Mouse (Mus musculus) hindbrain, postnatal 0 days (tissue): ENCODE measurements at regions not wholly inside any gene's neighbourhood (a gene's known extent, or its start where the extent isn't known, plus 50 kb on each side); places are given as distances from the start of the nearest gene placed in this dataset.
A peak's percentile ranks its signal among the peaks of the same experiment; 100 is the strongest.
"Not testable (repeated sequence)": the region's sequence is repeated elsewhere in the genome, so short reads cannot be mapped to it uniquely, and the experiment has no call there.

Experiments
- ATAC-seq: fragments of 200-750 bp; cut with Nextera tagmentation; 2 replicates; pipeline ENCODE4 v1.8.0; 2017; ENCODE audit warnings: mild to moderate bottlenecking, moderate TSS enrichment, moderate library complexity
- DNase-seq: peaks from one replicate; pipeline ENCODE4 v3.0.0-alpha.2; 2015; ENCODE audit warnings: low spot score
- H3K27ac ChIP-seq: fragments of 300-500 bp; sonication (generic); 2 replicates; pipeline ENCODE4 v1.5.1; 2014; ENCODE audit warnings: mild to moderate bottlenecking
- H3K27me3 ChIP-seq: fragments of 300-500 bp; sonication (generic); 2 replicates; pipeline ENCODE4 v1.6.1; 2014; ENCODE audit warnings: low read length, mixed read lengths; ENCODE audit not compliant: insufficient read depth
- H3K36me3 ChIP-seq: fragments of 300-500 bp; sonication (generic); 2 replicates; pipeline ENCODE4 v1.6.1; 2014; ENCODE audit warnings: low read length, mixed read lengths; ENCODE audit not compliant: insufficient read depth
- H3K4me1 ChIP-seq: fragments of 300-500 bp; sonication (generic); 2 replicates; pipeline ENCODE4 v1.6.1; 2014; ENCODE audit warnings: antibody characterized with exemption, low read length, mixed read lengths; ENCODE audit not compliant: insufficient read depth
- H3K4me2 ChIP-seq: fragments of 300-500 bp; sonication (generic); 2 replicates; pipeline ENCODE4 v1.6.1; 2014; ENCODE audit warnings: low read depth, mild to moderate bottlenecking, low read length, moderate library complexity, mixed read lengths
- H3K4me3 ChIP-seq: fragments of 300-500 bp; sonication (generic); 2 replicates; pipeline ENCODE4 v1.5.1; 2014; ENCODE audit warnings: low read length
- H3K9ac ChIP-seq: fragments of 300-500 bp; sonication (generic); replicated peaks from 2 replicates; pipeline ENCODE4 v1.6.1; 2014; ENCODE audit warnings: mild to moderate bottlenecking, low read length, moderate library complexity, mixed read lengths
- H3K9me3 ChIP-seq: fragments of 300-500 bp; sonication (generic); 2 replicates; pipeline ENCODE4 v1.6.1; 2016; ENCODE audit warnings: low read length, mixed read lengths
- CTCF ChIP-seq: IDR thresholded peaks from 2 replicates; pipeline ENCODE4 v1.5.1; 2016; ENCODE audit warnings: antibody characterized with exemption, control low read depth, low read depth
- WGBS: fragments of 180-500 bp; shearing (Covaris S2); extraction: QIAGEN DNeasy Blood & Tissue Kit; methylation state at CpG from one replicate; pipeline ENCODE4 v1.1.7; 2014; 5-methylcytosine and 5-hydroxymethylcytosine counted together

DNA sequence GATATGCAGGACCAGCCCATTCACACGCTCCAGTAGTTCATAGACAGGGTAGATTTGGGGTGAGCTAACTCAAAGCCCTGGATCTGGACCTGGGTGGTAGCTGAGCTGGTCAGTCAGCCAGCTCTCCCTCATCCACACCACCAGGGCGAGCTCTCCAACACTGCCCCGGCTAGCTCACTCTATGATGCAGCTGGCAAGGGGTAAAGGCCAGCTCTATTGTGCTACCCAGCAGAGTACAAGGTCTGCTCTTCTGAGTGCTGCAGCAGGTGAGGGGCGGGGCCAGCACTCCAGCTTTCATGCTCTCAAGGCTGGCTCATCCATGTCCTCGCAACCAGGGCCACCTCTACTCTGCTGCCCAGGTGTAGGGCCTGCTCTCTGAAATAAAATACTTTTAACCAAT, 227.5 kb upstream of the Pbx1 start:
- WGBS = 91% methylated on average over 5 of the region's 5 CpGs
- Histone ChIP-seq H3K27ac (no peak overlapping the region), H3K4me1 (no peaks in the 10 kb centered on the region), H3K36me3 (no peaks in the 10 kb centered on the region), H3K9ac (no peak overlapping the region), H3K4me2 (no peak overlapping the region), H3K4me3 (no peak overlapping the region), H3K27me3 (no peaks in the 10 kb centered on the region), H3K9me3 (no peaks in the 10 kb centered on the region)
- TF ChIP-seq CTCF = no peak
- ATAC-seq = no peak
- no peak for DNase-seq

- Histone ChIP-seq H3K4me2 (no peak overlapping the region), H3K9ac (no peak overlapping the region), H3K9me3 (no peaks in the 10 kb centered on the region), H3K27ac (no peak overlapping the region), H3K4me3 (no peak overlapping the region), H3K27me3 (no peaks in the 10 kb centered on the region), H3K4me1 (no peaks in the 10 kb centered on the region), H3K36me3 (no peaks in the 10 kb centered on the region)
- no peak for ATAC-seq
- no peak for DNase-seq
- TF ChIP-seq CTCF = no peak
- WGBS = 94% methylated on average over 2 of the region's 2 CpGs
Observed at GRCm38 (mm10) chr1:168632837-168633236, 200.8 kb upstream of the Pbx1 start.

- Histone ChIP-seq H3K4me2 (no peak overlapping the region), H3K4me3 (no peak overlapping the region), H3K36me3 (no peaks in the 10 kb centered on the region), H3K9ac (no peak overlapping the region), H3K27me3 (no peaks in the 10 kb centered on the region), H3K9me3 (no peaks in the 10 kb centered on the region), H3K4me1 (no peaks in the 10 kb centered on the region), H3K27ac (no peak overlapping the region)
- WGBS = 71% methylated on average over 2 of the region's 2 CpGs
- no peak for TF ChIP-seq CTCF
- DNase-seq = no peak
- no peak for ATAC-seq
Observed at GRCm38 (mm10) chr1:168631979-168632378, 199.9 kb upstream of the Pbx1 start.

GRCm38 (mm10) chr1:168601967-168602366, 169.9 kb upstream of the Pbx1 start:
- H3K4me1 ChIP-seq, H3K9me3 ChIP-seq, H3K36me3 ChIP-seq, H3K27me3 ChIP-seq, H3K9ac ChIP-seq, DNase-seq, H3K27ac ChIP-seq, H3K4me3 ChIP-seq, ATAC-seq, H3K4me2 ChIP-seq: not testable (repeated sequence)
- 86% methylated on average over 3 of the region's 3 CpGs for WGBS

DNA sequence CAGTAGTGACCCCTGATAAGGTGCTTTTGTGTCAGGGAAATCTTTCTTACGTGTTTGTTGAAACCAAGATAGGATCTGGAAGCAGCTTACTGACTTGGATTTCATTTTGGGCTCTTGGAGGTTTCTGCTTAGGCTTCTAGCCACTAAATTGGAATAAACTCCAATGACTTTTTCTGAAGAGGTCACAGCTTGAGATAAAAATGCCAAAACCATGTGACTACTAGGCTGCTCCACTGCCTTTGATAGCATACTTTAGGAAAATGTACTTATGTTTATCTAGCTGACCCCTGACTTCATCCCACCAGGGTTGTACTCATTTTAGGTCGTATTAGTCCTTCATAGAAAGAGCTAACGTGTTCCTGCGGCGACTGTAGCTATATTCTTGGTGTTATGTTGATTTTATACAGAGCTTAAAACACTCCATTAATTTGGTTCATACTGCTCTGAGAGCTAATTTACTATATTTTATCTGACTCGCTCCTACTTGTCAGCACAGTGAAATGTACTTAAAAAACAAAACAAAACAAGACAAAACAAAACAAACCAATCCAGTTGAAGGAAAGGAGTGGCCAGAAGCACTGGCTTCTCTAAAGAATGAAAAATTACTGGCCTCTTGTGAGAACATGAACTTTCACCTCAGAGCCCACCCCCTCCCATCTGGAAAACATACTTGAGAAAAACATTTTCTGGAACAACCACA, 168.5 kb upstream of the Pbx1 start:
- no peak for TF ChIP-seq CTCF
- H3K36me3 ChIP-seq = no peaks in the 10 kb centered on the region
- H3K27me3 ChIP-seq = no peaks in the 10 kb centered on the region
- ATAC-seq (no peak), DNase-seq (no peak)
- no peak overlapping the region for H3K4me3 ChIP-seq
- H3K4me1 ChIP-seq = peaks cover 5% of the 10 kb centered on the region; the same call in 1 of the 2 replicates
- WGBS = 81% methylated on average over 6 of the region's 6 CpGs
- no peak overlapping the region for H3K4me2 ChIP-seq
- no peak overlapping the region for H3K27ac ChIP-seq
- H3K9me3 ChIP-seq = no peaks in the 10 kb centered on the region
- no peak overlapping the region for H3K9ac ChIP-seq

DNA sequence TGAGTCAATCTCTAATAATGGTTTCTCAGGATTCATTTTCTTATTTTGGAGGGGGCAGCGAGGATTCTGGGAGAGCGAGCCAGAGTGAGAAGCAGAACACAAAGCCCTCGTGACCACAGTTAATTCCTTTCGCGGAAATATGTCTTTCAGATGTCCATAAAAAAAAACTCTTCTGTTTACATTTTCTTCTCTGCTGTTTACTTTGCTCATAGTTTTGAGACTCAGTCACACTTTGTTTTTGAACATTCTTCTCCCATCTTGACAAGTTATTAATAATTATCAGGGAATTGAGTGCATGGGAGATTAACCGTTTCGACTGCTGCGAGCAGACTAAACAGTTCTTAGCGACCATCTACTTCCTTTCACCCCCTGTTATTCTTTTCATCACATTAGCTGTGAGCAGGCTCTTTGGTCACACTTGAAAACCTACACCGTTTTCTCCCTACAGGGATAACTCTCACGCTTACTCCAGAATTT, 166.2 kb upstream of the Pbx1 start:
- DNase-seq = peak; percentile 29
- Histone ChIP-seq H3K27me3 (no peaks in the 10 kb centered on the region), H3K9ac (no peak overlapping the region), H3K4me3 (peak overlapping the region; percentile 3; the same call in 1 of the 2 replicates), H3K9me3 (no peaks in the 10 kb centered on the region), H3K27ac (no peak overlapping the region), H3K4me2 (peak overlapping the region; percentile 47), H3K36me3 (no peaks in the 10 kb centered on the region), H3K4me1 (peaks cover 5% of the 10 kb centered on the region; the same call in 1 of the 2 replicates)
- no peak for TF ChIP-seq CTCF
- no peak for ATAC-seq
- WGBS = 18% methylated on average over 11 of the region's 11 CpGs

GRCm38 (mm10) chr1:168597495-168597894, 165.4 kb upstream of the Pbx1 start:
- DNase-seq (no peak), ATAC-seq (no peak)
- H3K4me1 ChIP-seq = peaks cover 5% of the 10 kb centered on the region; the same call in 1 of the 2 replicates
- WGBS = 15% methylated on average over 5 of the region's 5 CpGs
- H3K27ac ChIP-seq = no peak overlapping the region
- TF ChIP-seq CTCF = no peak
- H3K36me3 ChIP-seq = no peaks in the 10 kb centered on the region
- H3K4me2 ChIP-seq = peak overlapping the region; percentile 47
- H3K4me3 ChIP-seq = no peak overlapping the region
- H3K9ac ChIP-seq = no peak overlapping the region
- H3K27me3 ChIP-seq = no peaks in the 10 kb centered on the region
- H3K9me3 ChIP-seq = no peaks in the 10 kb centered on the region
